Mouse (Mus musculus) lung, adult 18-20 months (tissue): Measurements from ENCODE around the gene Fkbp1b.
"Not testable (repeated sequence)": the region's sequence is repeated elsewhere in the genome, so short reads cannot be mapped to it uniquely, and the experiment has no call there.

Experiments used
- DNase-seq, 2 experiments: peaks; one replicate each; pipeline ENCODE4 v3.0.0; 2022; ENCODE audit warnings: mixed read lengths in 2 of 2

The Fkbp1b gene

GRCm38 (mm10) chr12:4841392-4841887 is at the start of gene Fkbp1b:
Fkbp1b (minus strand) TSS chr12:4841591.
- DNase-seq = peak; percentile 60 to 75

- DNase-seq = no peak
Observed at GRCm38 (mm10) chr12:4889891-4890290, 48.5 kb upstream of the Fkbp1b start.

- no peak for DNase-seq
Observed at GRCm38 (mm10) chr12:4889251-4889650, 47.9 kb upstream of the Fkbp1b start.

- no peak for DNase-seq
Observed at GRCm38 (mm10) chr12:4888739-4889138, 47.3 kb upstream of the Fkbp1b start.

- not testable (repeated sequence) for DNase-seq
Observed at GRCm38 (mm10) chr12:4886581-4886980, 45.2 kb upstream of the Fkbp1b start.

- no peak for DNase-seq
Observed at GRCm38 (mm10) chr12:4885062-4885461, 43.7 kb upstream of the Fkbp1b start.

GRCm38 (mm10) chr12:4882086-4882485 is 40.7 kb upstream of the Fkbp1b start:
- DNase-seq = no peak

- DNase-seq = no peak
Observed at GRCm38 (mm10) chr12:4879048-4879447, 37.7 kb upstream of the Fkbp1b start.

GRCm38 (mm10) chr12:4878296-4878783 is 36.9 kb upstream of the Fkbp1b start:
- no peak for DNase-seq

GRCm38 (mm10) chr12:4875623-4876022 is 34.2 kb upstream of the Fkbp1b start:
- no peak for DNase-seq

GRCm38 (mm10) chr12:4874161-4874927 is 33.0 kb upstream of the Fkbp1b start, which contains the start of gene Mfsd2b:
Mfsd2b (minus strand) TSS chr12:4874359.
- peak; percentile 79 to 85 for DNase-seq

- no peak for DNase-seq
Observed at GRCm38 (mm10) chr12:4873531-4873930, 32.1 kb upstream of the Fkbp1b start.

- no peak for DNase-seq
Observed at GRCm38 (mm10) chr12:4872983-4873477, 31.6 kb upstream of the Fkbp1b start.

- no peak for DNase-seq
Observed at GRCm38 (mm10) chr12:4872273-4872672, 30.9 kb upstream of the Fkbp1b start.

- DNase-seq = no peak
Observed at GRCm38 (mm10) chr12:4871260-4871659, 29.9 kb upstream of the Fkbp1b start.

- DNase-seq = no peak
Observed at GRCm38 (mm10) chr12:4868924-4869323, 27.5 kb upstream of the Fkbp1b start.

GRCm38 (mm10) chr12:4864338-4864690 is 22.9 kb upstream of the Fkbp1b start:
- DNase-seq = no peak

GRCm38 (mm10) chr12:4863654-4864337 is 22.4 kb upstream of the Fkbp1b start:
- DNase-seq = peak in 1 of 2 experiments; percentile 55

- no peak for DNase-seq
Observed at GRCm38 (mm10) chr12:4862672-4863071, 21.3 kb upstream of the Fkbp1b start.

- DNase-seq = no peak
Observed at GRCm38 (mm10) chr12:4859241-4859914, 18.0 kb upstream of the Fkbp1b start.

GRCm38 (mm10) chr12:4856834-4857233 is 15.4 kb upstream of the Fkbp1b start:
- DNase-seq = no peak

GRCm38 (mm10) chr12:4856160-4856559 is 14.8 kb upstream of the Fkbp1b start:
- peak in 1 of 2 experiments; percentile 29 for DNase-seq

- peak; percentile 27 to 37 for DNase-seq
Observed at GRCm38 (mm10) chr12:4843741-4844140, 2.4 kb upstream of the Fkbp1b start.
